ENCODE assay signal across 8 mouse cellular contexts in genomic region chr16:52450245-52451100, GRCm38 (mm10). TPM values are rescaled to one million over a fixed set of nuclear protein-coding genes. Genes with fewer than 3 reads are reported as not detected.
DNase-seq lines count a peak whose midpoint lies in the region; ATAC-seq and TF ChIP-seq lines count a peak whose summit lies in the region.

No protein-coding gene starts in this region.

- no peaks in the 10 kb centered on the region for H3K27me3 ChIP-seq in cerebellum, adult 2 months (ENCODE audit: control insufficient read depth, insufficient read depth, low read length)
- H3K27me3 ChIP-seq in small intestine, adult 2 months (ENCODE audit: control insufficient read depth, insufficient read depth, low read length) = no peaks in the 10 kb centered on the region

- no peak for TF ChIP-seq CTCF in gastrocnemius, adult 2 months (IDR thresholded peaks at IDR 0.05)
- TF ChIP-seq CTCF in cerebellum, adult 2 months (IDR thresholded peaks at IDR 0.05; ENCODE audit: borderline replicate concordance, insufficient read depth, low read depth, low read length) = peak; percentile 23; the same call in 1 of the 2 replicates
- 0 out of 2 replicates have a peak, but pooled peaks have one; percentile 38 for TF ChIP-seq CTCF in small intestine, adult 2 months (IDR thresholded peaks at IDR 0.05; ENCODE audit: extremely low read depth, insufficient read length, insufficient replicate concordance, low read depth, low read length)

- intact Hi-C loops in gastrocnemius, adult 2 months (cut with DNase I) = no loop called here
- intact Hi-C loops in left cerebral cortex, postnatal 4 days (cut with DNase I) = loop anchor here (5.0 kb wide), 3 partner anchors 138 to 1133 kb away; no protein-coding TSS in a partner anchor

- H3K4me3 ChIP-seq in gastrocnemius, adult 2 months = peak overlapping the region; percentile 81
- H3K4me3 ChIP-seq in cerebellum, adult 2 months (replicated peaks; ENCODE audit: insufficient read depth, low read depth, low read length) = peak overlapping the region; percentile 70
- H3K4me3 ChIP-seq in small intestine, adult 2 months (ENCODE audit: low read depth, low read length) = peak overlapping the region; percentile 75

- TF ChIP-seq POLR2A in cerebellum, adult 2 months (IDR thresholded peaks at IDR 0.05; ENCODE audit: borderline replicate concordance, insufficient read depth, low read length) = no peak
- TF ChIP-seq POLR2A in small intestine, adult 2 months (IDR thresholded peaks at IDR 0.05; ENCODE audit: low read depth, low read length) = no peak

- 1% methylated on average over 28 of the region's 28 CpGs for WGBS in cerebellum, adult 2 months
- WGBS in small intestine, adult 2 months = under 1% methylated on average over 28 of the region's 28 CpGs

- ATAC-seq in frontal cortex, adult (ENCODE audit: low TSS enrichment) = peak; percentile 24
- ATAC-seq in inflammation-experienced regulatory T-cells, adult 6 months = peak; percentile 1

- H3K4me1 ChIP-seq in cerebellum, adult 2 months (ENCODE audit: control insufficient read depth, insufficient read depth, low read length) = 0 out of 2 replicates have a peak, but pooled peaks cover 2% of the 10 kb centered on the region
- H3K4me1 ChIP-seq in small intestine, adult 2 months (ENCODE audit: control insufficient read depth, insufficient read depth, insufficient read length, low read length) = no peaks in the 10 kb centered on the region; the same call in 1 of the 2 replicates

- H3K27ac ChIP-seq in gastrocnemius, adult 2 months = no peak overlapping the region
- H3K27ac ChIP-seq in cerebellum, adult 2 months (ENCODE audit: insufficient read depth, low read length) = no peak overlapping the region
- peak overlapping the region; percentile 5; the same call in 1 of the 2 replicates for H3K27ac ChIP-seq in small intestine, adult 2 months (ENCODE audit: insufficient read depth, low read depth, low read length)

- peak; percentile 38 for DNase-seq in gastrocnemius, adult 2 months
- DNase-seq in gastrocnemius, postnatal 25 days = no peak
- DNase-seq in cerebellum, adult 2 months = peak; percentile 63 to 64
- DNase-seq in left cerebral cortex, postnatal 4 days = peak; percentile 67
- peak; percentile 44 for DNase-seq in mesoderm, embryonic 11.5 days (ENCODE audit: low read depth, low spot score)

- H3K36me3 ChIP-seq in small intestine, adult 2 months (ENCODE audit: control insufficient read depth, insufficient read depth, low read length) = no peaks in the 10 kb centered on the region

RNA-seq across cellular contexts. Expression of gene Alcam, which starts 3.4 kb away (rescaled TPM):
- total RNA-seq in gastrocnemius, adult 2 months (2021) = under 1 TPM; 0.31 to 0.59 TPM
- 1 to 10 TPM in 1 of 2 experiments, under 1 TPM in 1; 0.97 to 2.4 TPM for total RNA-seq in gastrocnemius, postnatal 25 days (2021)
- polyA plus RNA-seq in cerebellum, adult 2 months (2012; rRNA removed) = 23.4 and 25.2 TPM in 2 replicates
- 10 to 100 TPM in 1 of 3 experiments, 1 to 10 TPM in 2; 5.1 to 10.4 (median 7.9) TPM for polyA plus RNA-seq in inflammation-experienced regulatory T-cells, adult 6 months (2017; shearing (Covaris generic))
- total RNA-seq in left cerebral cortex, postnatal 4 days (2021) = 100 to 1,000 TPM; 147 to 150 TPM
- polyA plus RNA-seq in small intestine, adult 2 months (2012; rRNA removed) = 2.4 and 4.1 TPM in 2 replicates

Comparison
In these comparisons a context has a peak if more than half of its experiments do, and no peak if none do; other contexts are left out.
1. RNA of gene Alcam, which starts 3.4 kb away (total RNA-seq): 147 to 150 TPM in left cerebral cortex, postnatal 4 days; 0.97 to 2.4 TPM in gastrocnemius, postnatal 25 days and 0.31 to 0.59 TPM in gastrocnemius, adult 2 months; every median in the first group is over 10 times any median in the second.
2. Peak in every context shown above with its lines, with median percentiles within 50 percentile points of each other: H3K4me3 ChIP-seq.